Mouse (Mus musculus): ENCODE data around the gene Ovca2.

Gene Ovca2

DNA sequence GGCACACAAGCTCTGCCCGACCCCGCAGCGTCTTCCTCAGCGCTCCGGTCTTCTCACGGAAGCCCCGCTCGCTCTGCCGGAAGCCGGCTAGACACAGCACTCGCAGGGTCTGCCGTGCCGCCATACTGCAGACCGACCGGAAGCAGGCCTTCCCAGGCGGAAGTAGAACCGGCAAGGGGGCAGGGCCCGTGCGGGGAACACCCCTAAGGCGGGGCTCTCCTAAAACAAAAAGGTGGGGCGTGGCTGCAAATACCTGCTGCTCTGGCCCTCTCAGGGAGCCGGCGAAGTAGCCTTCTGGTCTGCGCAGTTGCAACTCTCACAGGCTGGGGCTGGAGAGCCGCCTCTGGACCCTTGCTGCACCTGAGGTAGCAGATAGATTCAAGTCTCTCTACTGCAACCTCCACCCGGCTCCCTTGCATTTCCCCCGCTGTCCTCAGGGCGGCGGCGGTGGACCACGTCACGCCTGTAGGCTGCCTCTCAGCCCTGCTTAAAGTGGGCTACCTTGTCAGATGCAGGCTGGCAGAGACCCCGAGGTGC lies at the start of gene Ovca2:
Gene Ovca2 (minus strand): TSS at position 164 of the 537 bp plus-strand sequence.
- peak; percentile 84 to 93 for DNase-seq (ENCODE audit: low spot score in 2 of 2)

DNA sequence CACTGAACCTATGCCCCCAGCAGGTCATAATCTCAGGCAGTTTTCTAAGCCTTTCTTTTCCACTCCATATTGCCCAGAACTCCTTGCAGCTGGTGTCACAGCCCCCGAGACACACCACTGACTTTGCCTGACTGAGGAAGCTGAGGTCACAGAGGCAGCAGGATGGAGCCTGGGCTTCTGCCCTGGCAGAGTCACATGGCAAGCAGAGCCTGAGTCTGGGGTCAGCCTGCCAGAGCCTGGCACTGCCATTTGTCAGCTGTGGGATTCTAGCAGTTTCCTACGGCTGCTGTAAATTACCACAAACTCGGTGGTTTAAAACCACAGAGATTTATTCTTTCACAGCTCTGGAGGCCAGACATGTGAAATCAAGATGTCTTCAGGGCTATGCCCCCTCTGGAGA lies 49.0 kb upstream of the Ovca2 start:
- DNase-seq (ENCODE audit: low spot score in 2 of 2): no peak

- no peak for DNase-seq (ENCODE audit: low spot score in 2 of 2)
These were observed 46.2 kb upstream of the Ovca2 start for GRCm38 (mm10) chr11:75224835-75225234.

DNA sequence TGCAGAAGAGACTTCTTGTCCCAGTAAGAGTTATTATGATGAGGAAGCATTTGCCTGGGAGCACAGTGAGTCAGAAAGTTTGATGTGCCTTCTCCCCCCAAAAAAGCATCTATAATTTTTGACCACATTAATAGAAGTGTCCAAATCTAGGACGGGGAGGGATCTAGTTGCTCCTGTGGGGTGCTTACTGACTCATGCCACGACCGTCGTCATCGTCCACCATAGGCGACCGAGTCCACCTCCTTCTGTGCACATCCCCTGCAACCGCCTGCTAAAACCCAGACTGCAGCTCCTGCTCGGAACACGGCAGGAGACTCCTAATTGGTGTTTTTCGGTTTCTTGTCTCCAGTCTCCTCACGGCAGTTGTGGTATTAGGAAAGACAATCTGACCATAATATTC lies 45.4 kb upstream of the Ovca2 start:
- no peak for DNase-seq (ENCODE audit: low spot score in 2 of 2)

DNA sequence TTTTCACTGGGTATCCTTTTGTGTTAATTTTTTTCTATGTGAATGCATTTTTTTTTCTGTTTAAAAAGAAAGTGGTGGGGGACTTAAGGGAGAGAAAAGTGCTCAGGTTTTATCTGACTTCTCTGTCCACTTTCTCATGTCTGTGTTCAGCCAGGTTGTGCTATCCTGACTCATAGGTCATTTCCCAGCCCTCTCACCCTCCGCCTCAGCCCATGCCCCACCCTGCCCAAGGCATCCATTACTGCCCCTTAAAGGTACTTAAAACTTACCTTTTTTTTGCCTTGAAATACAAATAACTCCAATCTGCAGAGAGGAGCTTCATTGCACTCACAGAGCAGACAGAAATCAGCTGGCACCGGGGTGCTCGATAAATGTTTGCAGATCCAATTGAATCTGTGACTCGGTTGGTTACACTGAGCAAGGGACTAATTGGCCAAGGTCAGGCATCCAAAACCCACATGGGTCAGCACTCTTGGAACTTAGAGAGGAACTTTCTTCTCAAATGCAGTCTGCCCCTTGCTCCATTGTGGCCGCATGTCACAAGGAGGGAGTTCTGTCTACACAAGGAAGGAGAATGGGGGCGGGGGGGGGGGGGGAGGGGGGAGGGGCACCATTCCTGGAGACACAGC lies 42.0 kb upstream of the Ovca2 start:
- DNase-seq (ENCODE audit: low spot score in 2 of 2): no peak

DNA sequence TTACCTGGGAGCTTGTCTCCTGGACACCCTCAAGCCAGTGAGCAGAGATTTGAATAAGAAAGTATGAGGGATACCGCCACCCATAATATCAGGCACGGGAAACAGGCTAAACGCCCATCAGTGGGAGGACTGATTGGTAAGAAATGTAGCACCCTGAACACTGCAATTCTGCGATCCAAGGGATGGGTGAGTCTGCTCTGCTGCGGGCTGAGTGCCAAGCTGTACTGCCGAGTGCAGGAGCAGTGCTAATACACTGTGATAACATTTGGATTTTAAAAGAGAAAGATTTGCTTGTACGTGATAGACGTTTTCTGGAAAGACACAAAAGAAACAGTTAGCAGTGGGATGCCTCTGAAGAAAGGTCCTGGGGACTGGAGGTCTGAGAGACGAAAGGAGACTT lies 41.5 kb upstream of the Ovca2 start:
- peak in 1 of 2 experiments; percentile 26 for DNase-seq (ENCODE audit: low spot score in 2 of 2)

- DNase-seq (ENCODE audit: low spot score in 2 of 2): no peak
These were observed 35.7 kb upstream of the Ovca2 start for GRCm38 (mm10) chr11:75214081-75214950.

DNA sequence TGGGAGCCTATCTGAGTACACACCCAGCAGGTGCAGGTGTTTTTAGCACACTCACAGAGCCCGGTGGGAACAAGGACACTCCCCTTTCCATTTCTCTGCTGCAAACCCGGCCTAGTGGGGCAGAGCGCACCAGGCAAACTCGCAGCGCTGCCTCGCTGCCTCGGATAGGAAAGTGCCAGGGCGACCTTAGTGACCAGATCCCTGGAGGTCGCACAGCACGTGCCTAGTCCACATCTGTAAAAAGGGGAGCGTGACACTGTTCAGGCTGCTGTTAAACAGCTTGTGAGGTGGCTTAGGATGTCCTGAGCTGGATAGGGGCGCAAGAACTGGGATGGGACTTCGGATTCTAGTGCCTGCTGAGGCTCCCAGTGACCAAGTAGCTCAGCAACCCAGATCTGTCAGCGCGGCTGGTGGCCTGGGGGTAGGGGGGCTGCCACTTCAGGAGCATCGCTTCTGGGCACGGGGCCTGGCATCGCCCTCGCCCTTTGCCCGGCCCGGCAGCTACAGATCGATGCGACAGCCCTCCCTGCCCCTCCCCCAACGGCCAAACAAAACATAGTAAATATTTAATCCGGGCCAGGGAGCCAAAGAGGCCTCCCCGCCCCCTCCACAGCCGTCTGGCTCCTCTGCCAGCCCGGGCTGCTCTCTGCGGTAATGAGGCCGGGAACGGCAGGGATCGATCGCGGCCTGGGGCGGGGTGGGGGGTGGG lies 34.9 kb upstream of the Ovca2 start:
- peak; percentile 69 to 76 for DNase-seq (ENCODE audit: low spot score in 2 of 2)

GRCm38 (mm10) chr11:75212876-75213275 lies 34.2 kb upstream of the Ovca2 start:
- no peak for DNase-seq (ENCODE audit: low spot score in 2 of 2)

- DNase-seq (ENCODE audit: low spot score in 2 of 2): no peak
These were observed 33.5 kb upstream of the Ovca2 start for GRCm38 (mm10) chr11:75212031-75212667.

- DNase-seq (ENCODE audit: low spot score in 2 of 2): no peak
These were observed 32.1 kb upstream of the Ovca2 start for GRCm38 (mm10) chr11:75210755-75211154.

DNA sequence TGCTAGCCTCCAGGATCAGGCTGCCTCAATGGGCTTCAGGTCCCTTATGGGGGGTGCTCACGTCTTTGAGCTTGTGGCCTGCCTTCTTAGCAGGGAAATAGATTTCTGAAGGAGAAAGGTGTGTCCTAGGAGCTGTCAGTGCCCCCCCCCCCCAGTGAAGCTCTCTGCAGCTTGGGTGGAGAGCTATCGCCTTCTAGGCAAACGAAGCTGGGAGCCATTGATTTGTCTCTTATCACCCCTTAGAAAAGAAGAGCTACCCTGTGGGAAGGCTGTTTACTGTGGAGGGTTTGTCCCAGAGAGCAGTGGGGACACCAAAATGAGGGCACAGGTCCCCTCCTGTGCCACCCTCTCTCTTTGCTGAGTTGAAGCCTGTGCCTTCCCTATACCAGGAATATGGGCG lies 31.5 kb upstream of the Ovca2 start:
- no peak for DNase-seq (ENCODE audit: low spot score in 2 of 2)

DNA sequence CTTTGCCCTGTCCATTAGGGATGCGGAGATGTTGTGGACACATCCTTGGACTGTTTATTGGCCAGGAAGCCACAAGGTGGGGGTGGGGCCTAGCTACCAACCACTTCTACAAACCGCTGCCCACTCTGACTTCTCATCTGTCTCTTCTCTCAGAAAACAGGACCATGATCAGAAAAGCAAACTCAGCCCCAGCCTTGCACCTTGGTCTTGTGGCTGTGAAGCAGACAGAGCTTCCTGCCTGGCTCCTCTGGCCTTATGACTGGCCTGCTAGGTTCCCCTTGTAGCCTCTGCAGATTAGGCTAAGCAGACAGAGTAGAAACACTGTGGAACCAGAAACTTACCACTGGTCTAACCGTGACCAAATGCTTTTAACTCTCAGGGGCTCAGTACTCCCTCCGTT lies 30.7 kb upstream of the Ovca2 start:
- no peak for DNase-seq (ENCODE audit: low spot score in 2 of 2)

DNA sequence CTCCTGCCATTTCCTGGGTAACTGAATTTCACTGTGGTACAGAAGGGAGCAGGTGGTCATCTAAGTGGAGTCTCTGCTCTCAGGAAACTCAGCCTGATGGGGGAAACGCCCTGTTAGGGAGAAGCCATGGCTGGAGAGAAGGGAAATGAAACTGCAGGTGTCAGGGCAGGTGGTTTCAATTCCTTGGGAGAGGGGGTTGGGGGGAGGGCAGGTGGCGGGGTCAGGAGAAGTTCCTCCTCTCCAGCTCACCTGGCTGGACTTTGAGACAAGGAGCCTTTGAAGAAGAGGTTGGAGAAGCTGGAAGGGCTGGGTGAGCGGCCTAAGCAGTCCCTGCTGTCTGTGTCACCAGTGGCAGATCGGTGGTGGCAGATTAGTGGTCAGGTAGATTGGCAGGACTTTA lies 27.7 kb upstream of the Ovca2 start:
- no peak for DNase-seq (ENCODE audit: low spot score in 2 of 2)

- DNase-seq (ENCODE audit: low spot score in 2 of 2): no peak
These were observed 25.8 kb upstream of the Ovca2 start for GRCm38 (mm10) chr11:75204472-75204871.

GRCm38 (mm10) chr11:75203926-75204325 lies 25.3 kb upstream of the Ovca2 start:
- DNase-seq (ENCODE audit: low spot score in 2 of 2): no peak

DNA sequence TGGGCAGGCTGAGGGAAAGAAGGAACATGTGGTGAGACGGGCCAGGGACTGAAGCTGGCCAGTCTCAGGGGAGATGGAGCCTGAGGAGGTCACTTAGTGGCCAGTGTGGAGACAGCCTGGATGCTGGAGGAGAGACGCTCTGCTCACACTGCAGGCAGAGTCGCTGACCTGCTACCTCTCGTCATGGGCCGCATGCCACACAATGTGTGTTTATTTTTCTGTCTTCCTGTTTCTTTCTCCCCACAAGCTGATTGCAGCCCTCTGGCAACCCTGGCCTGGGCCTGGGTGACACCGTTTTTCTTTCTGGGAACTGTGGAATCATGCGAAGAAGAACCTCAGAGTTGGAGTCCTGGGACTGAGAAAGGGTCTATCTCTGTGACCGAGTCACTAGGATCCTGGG lies 23.1 kb upstream of the Ovca2 start:
- DNase-seq (ENCODE audit: low spot score in 2 of 2): no peak

DNA sequence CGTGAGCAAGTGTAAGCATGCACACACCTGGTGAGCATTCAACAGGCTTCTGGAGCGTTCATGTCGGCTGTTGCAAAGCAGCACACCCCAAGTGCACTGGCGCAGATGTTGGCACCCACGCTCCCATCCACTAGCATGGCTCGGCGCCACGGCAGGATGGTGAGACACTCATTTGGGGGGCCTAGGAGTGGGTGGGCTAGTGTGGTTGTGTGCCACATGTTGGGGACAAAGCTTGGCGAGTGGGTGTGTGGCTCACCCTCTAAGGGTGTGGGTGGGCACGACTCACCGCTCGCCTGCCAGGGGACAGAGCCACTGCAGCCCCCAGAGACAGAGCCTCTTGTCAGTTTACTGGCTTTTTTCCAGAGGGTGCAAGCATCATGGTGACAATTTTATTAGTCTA lies 22.3 kb upstream of the Ovca2 start:
- DNase-seq (ENCODE audit: low spot score in 2 of 2): no peak

GRCm38 (mm10) chr11:75199951-75200350 lies 21.3 kb upstream of the Ovca2 start:
- no peak for DNase-seq (ENCODE audit: low spot score in 2 of 2)

GRCm38 (mm10) chr11:75198792-75199191 lies 20.2 kb upstream of the Ovca2 start:
- DNase-seq (ENCODE audit: low spot score in 2 of 2): no peak

GRCm38 (mm10) chr11:75197956-75198355 lies 19.3 kb upstream of the Ovca2 start:
- no peak for DNase-seq (ENCODE audit: low spot score in 2 of 2)

DNA sequence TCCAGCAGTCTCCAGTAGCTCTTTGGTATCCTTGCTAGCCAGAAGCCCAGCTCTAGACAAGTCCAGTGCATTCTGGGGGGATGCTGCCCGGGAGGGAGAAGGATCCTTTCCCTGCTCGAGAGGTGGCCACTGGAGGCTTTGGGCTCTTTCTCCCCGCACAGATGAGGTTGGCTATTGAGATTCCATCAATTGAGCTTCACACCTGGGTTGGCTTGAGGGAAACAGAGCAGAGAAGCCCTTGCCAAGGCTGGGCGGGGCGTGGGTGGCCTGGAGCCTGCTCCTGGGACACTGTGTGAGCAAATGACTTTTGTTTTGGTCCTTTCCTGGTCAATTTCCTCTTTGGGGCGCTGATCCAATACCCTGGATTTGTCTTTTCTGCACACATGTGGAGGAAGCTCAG lies 17.5 kb upstream of the Ovca2 start:
- DNase-seq (ENCODE audit: low spot score in 2 of 2): no peak
